Mouse (Mus musculus) forebrain, embryonic 12.5 days (tissue): ENCODE data around the gene Bbox1. TPM values are rescaled to one million over a fixed set of nuclear protein-coding genes. Genes with fewer than 3 reads are reported as not detected.

Experiments used
- ATAC-seq: fragments of 200-750 bp; cut with Nextera tagmentation; 2 replicates; pipeline ENCODE4 v1.8.0; 2017; ENCODE audit warnings: moderate TSS enrichment; ENCODE audit not compliant: low FRiP score
- H3K27ac ChIP-seq: fragments of 300-500 bp; sonication (generic); 2 replicates; pipeline ENCODE4 v1.5.1; 2016; ENCODE audit warnings: mild to moderate bottlenecking
- H3K27me3 ChIP-seq: fragments of 300-500 bp; sonication (generic); 2 replicates; pipeline ENCODE4 v1.6.1; 2016; ENCODE audit warnings: mild to moderate bottlenecking
- H3K36me3 ChIP-seq: fragments of 300-500 bp; sonication (generic); replicated peaks from 2 replicates; pipeline ENCODE4 v1.6.1; 2016; ENCODE audit warnings: mild to moderate bottlenecking
- H3K4me1 ChIP-seq: fragments of 300-500 bp; sonication (generic); 2 replicates; pipeline ENCODE4 v1.6.1; 2016
- H3K4me2 ChIP-seq: fragments of 300-500 bp; sonication (generic); 2 replicates; pipeline ENCODE4 v1.6.1; 2016; ENCODE audit warnings: mild to moderate bottlenecking, moderate library complexity
- H3K4me3 ChIP-seq: fragments of 300-500 bp; sonication (generic); replicated peaks from 2 replicates; pipeline ENCODE4 v1.5.1; 2016; ENCODE audit warnings: mild to moderate bottlenecking
- H3K9ac ChIP-seq: fragments of 300-500 bp; sonication (generic); 2 replicates; pipeline ENCODE4 v1.6.1; 2016; ENCODE audit warnings: mild to moderate bottlenecking
- H3K9me3 ChIP-seq: fragments of 300-500 bp; sonication (generic); 2 replicates; pipeline ENCODE4 v1.6.1; 2016
- WGBS: fragments of 180-500 bp; shearing (Covaris S2); methylation state at CpG from one replicate; pipeline ENCODE4 v1.1.7; 2016; 5-methylcytosine and 5-hydroxymethylcytosine counted together
- polyA plus RNA-seq: library from polyadenylated mRNA; unstranded; fragments of >200 nt; fragmentation: Nextera tagmentation; extraction: Ambion mirVana; gene quantifications from 2 replicates; pipeline ENCODE4 v1.2.1, GENCODE M21; 2016

Gene Bbox1
- polyA plus RNA-seq, 1 experiment from 2014 or later = not detected

GRCm38 (mm10) chr2:110313305-110313824, 995 bp downstream of the Bbox1 start:
- no peak overlapping the region for H3K4me2 ChIP-seq
- no peaks in the 10 kb centered on the region for H3K27me3 ChIP-seq
- no peak overlapping the region for H3K9ac ChIP-seq
- H3K36me3 ChIP-seq = no peaks in the 10 kb centered on the region
- H3K4me3 ChIP-seq = no peak overlapping the region
- H3K9me3 ChIP-seq = no peaks in the 10 kb centered on the region
- H3K27ac ChIP-seq = no peak overlapping the region
- WGBS = 60% methylated on average over 2 of the region's 2 CpGs
- no peaks in the 10 kb centered on the region for H3K4me1 ChIP-seq
- no peak for ATAC-seq

DNA sequence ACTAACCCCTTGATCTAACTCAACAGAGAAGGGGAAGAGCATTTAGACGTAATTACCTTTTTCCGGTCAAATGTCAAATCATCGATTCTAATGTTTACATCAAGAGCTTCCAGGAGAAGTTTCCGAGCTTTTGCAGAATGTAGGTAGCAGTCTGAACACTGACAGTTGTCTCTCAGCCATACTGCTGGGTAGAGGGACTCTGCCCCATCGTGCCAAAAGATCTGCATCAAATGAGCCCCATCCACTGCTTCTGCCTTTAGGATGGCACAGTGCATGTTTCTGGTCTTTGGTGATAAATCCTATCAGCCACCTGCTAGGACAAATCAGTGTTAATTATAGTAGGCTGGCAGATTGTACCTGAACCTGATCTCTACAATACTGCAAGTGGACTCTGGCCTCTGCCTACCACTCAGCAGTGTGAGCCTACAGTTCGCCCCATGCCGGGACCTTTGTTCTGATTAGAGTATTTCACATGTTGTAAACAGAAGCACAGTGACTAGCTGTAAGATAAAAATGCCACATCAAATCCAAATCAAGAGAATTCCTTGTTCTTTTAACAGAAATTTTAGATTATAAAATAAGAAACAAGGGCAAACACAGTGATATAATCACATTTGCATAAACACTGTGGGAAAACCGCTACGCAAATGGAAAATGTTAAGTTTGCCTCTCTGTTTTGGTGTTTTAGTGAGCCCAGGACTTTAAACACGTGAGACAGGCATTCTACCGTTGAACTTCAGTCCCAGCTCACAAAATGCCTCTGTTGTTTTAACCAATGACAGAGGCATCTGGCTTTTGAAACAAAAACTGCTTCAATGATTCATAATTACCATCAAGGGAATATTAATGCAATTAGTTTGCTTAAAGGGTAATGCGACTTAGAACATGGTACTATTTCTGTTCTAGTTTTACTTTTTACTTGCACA, 8.7 kb downstream of the Bbox1 start:
- no peak overlapping the region for H3K27ac ChIP-seq
- H3K4me3 ChIP-seq = no peak overlapping the region
- H3K4me1 ChIP-seq = no peaks in the 10 kb centered on the region
- H3K27me3 ChIP-seq = no peaks in the 10 kb centered on the region
- 84% methylated on average over 12 of the region's 12 CpGs for WGBS
- H3K36me3 ChIP-seq = no peaks in the 10 kb centered on the region
- H3K9ac ChIP-seq = no peak overlapping the region
- ATAC-seq = no peak
- no peak overlapping the region for H3K4me2 ChIP-seq
- no peaks in the 10 kb centered on the region for H3K9me3 ChIP-seq

DNA sequence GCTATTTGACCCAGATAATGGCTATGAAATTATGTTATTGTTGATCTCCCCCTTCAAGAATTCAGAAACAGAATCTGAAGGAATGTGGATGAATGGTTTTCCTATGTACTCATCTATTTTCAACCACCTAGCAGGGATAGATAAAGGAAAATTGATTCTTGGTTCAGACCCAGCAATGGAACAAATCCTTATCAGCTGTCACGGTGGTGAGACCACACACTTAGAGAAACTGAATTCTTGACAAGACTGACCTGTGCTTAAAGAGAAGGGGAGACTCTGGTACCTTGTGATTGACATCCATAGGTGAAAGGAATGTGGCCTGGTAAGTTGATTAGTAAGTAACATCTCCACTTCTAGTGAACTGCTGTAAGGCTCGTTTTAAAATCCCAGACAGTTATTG, 12.1 kb downstream of the Bbox1 start:
- Histone ChIP-seq H3K4me2 (no peak overlapping the region), H3K36me3 (no peaks in the 10 kb centered on the region), H3K4me1 (no peaks in the 10 kb centered on the region), H3K27ac (no peak overlapping the region), H3K27me3 (no peaks in the 10 kb centered on the region), H3K9ac (no peak overlapping the region), H3K9me3 (no peaks in the 10 kb centered on the region), H3K4me3 (no peak overlapping the region)
- no peak for ATAC-seq
- 77% methylated on average over 2 of the region's 2 CpGs for WGBS

GRCm38 (mm10) chr2:110301314-110301713, 13.0 kb downstream of the Bbox1 start:
- no peak overlapping the region for H3K4me3 ChIP-seq
- no peak overlapping the region for H3K27ac ChIP-seq
- WGBS = 89% methylated on average over 3 of the region's 3 CpGs
- no peaks in the 10 kb centered on the region for H3K4me1 ChIP-seq
- H3K36me3 ChIP-seq = no peaks in the 10 kb centered on the region
- no peak for ATAC-seq
- no peak overlapping the region for H3K4me2 ChIP-seq
- H3K27me3 ChIP-seq = no peaks in the 10 kb centered on the region
- H3K9ac ChIP-seq = no peak overlapping the region
- no peaks in the 10 kb centered on the region for H3K9me3 ChIP-seq

DNA sequence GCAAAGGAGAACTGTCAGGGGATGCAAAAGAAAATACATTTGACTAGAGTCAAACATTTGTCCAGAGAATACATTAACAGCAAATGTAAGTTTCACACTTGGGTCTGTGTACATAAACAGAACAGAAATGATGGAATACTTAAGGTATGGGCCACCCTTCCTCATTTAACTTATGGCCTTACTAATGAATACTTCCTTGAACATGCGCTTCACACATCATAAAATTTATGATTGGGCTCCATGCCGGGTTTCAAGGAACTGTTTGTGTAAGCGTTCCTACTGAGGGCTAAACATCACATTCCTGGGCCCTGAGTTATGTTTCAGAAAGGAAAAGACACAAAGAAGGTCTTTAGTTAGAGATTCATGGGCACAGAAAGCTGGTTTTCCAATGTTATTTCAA, 19.4 kb downstream of the Bbox1 start:
- H3K36me3 ChIP-seq = no peaks in the 10 kb centered on the region
- 86% methylated on average over 3 of the region's 3 CpGs for WGBS
- ATAC-seq = no peak
- H3K4me1 ChIP-seq = no peaks in the 10 kb centered on the region
- no peaks in the 10 kb centered on the region for H3K9me3 ChIP-seq
- no peak overlapping the region for H3K9ac ChIP-seq
- H3K4me2 ChIP-seq = no peak overlapping the region
- no peak overlapping the region for H3K27ac ChIP-seq
- H3K27me3 ChIP-seq = no peaks in the 10 kb centered on the region
- H3K4me3 ChIP-seq = no peak overlapping the region

GRCm38 (mm10) chr2:110287959-110288358, 26.4 kb downstream of the Bbox1 start:
- H3K4me1 ChIP-seq = no peaks in the 10 kb centered on the region
- no peak overlapping the region for H3K4me2 ChIP-seq
- no peaks in the 10 kb centered on the region for H3K36me3 ChIP-seq
- no peaks in the 10 kb centered on the region for H3K27me3 ChIP-seq
- no peak for ATAC-seq
- no peak overlapping the region for H3K27ac ChIP-seq
- no peak overlapping the region for H3K9ac ChIP-seq
- no peak overlapping the region for H3K4me3 ChIP-seq
- H3K9me3 ChIP-seq = no peaks in the 10 kb centered on the region
- 84% methylated on average over 1 of the region's 1 CpGs for WGBS

DNA sequence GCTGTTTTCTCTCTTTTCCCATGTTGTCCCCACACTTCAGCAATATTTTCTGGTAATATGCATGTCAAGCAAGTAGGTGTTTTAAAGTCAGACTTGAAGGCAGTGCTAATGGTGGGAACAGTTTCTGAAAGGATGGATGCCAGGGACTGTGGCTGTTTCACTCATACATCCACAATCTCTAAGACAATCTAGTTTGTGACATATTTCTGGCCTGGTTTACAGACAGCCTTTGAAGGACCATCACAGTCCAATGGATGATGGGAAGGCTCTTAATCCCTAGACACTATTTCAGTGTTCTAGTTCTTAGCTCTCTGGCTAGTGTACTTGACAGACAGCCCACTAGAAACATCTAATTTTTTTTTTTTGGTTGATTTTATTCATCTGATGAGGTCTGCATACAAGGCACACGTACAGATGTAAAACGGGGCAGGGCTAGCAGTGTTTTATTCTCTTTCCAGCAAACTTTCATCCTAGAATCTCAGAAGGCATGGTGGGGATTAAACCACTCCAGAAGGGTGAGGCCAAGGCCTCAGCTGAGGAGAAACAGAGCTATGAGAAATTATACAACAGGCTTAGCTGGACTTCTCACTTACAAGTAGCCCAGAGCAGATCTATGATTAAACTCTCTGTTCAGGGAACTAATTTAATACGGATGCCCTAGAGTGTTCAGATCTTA, 28.4 kb downstream of the Bbox1 start:
- H3K9ac ChIP-seq = no peak overlapping the region
- H3K4me2 ChIP-seq = no peak overlapping the region
- H3K27ac ChIP-seq = no peak overlapping the region
- no peaks in the 10 kb centered on the region for H3K27me3 ChIP-seq
- no peak for ATAC-seq
- H3K36me3 ChIP-seq = no peaks in the 10 kb centered on the region
- 88% methylated on average over 3 of the region's 3 CpGs for WGBS
- no peaks in the 10 kb centered on the region for H3K9me3 ChIP-seq
- no peak overlapping the region for H3K4me3 ChIP-seq
- no peaks in the 10 kb centered on the region for H3K4me1 ChIP-seq

DNA sequence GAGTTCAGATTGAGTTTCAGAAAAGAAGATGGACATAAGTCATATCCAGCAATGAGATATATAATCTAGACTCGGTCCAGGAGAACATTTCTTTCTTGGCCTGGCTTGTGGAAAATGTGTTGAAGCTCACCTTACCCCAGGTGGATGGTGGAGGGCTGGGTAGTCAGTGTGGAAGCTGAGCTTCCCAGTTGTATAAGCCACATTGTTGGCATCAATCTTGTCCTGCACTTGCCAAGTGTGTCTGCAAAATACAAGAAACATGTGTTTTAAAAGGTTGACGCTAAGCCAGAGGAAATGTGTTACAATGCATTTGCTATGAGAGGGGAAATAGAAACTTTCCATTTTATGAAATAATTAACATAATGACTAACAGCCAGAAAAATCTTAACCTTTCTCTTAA, 38.9 kb downstream of the Bbox1 start:
- H3K9me3 ChIP-seq = no peaks in the 10 kb centered on the region
- no peak overlapping the region for H3K4me2 ChIP-seq
- no peaks in the 10 kb centered on the region for H3K4me1 ChIP-seq
- H3K4me3 ChIP-seq = no peak overlapping the region
- ATAC-seq = no peak
- WGBS = 86% methylated on average over 2 of the region's 2 CpGs
- H3K27ac ChIP-seq = no peak overlapping the region
- no peaks in the 10 kb centered on the region for H3K27me3 ChIP-seq
- no peaks in the 10 kb centered on the region for H3K36me3 ChIP-seq
- H3K9ac ChIP-seq = no peak overlapping the region

DNA sequence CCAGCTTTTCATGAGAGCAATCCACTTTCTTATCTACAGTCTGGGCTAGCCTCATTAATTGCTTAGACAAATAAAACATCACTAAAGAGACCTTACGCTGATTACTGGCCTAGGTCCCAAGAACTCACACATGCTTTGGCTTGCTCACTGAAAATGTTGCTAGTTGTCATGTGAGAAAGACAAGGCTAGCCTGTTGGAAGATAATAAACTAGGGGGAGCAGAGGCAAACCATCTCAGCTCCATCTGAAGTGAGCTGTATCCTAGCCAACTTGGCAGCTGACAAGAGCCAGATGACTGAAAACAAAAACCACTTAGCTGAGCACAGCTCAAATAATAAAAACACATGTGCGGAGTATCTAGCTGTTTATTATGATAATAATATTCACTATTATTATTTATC, 40.2 kb downstream of the Bbox1 start:
- H3K27ac ChIP-seq = no peak overlapping the region
- no peaks in the 10 kb centered on the region for H3K27me3 ChIP-seq
- H3K4me2 ChIP-seq = no peak overlapping the region
- H3K4me3 ChIP-seq = no peak overlapping the region
- no peak overlapping the region for H3K9ac ChIP-seq
- no peak for ATAC-seq
- WGBS = 89% methylated on average over 2 of the region's 2 CpGs
- H3K9me3 ChIP-seq = no peaks in the 10 kb centered on the region
- H3K36me3 ChIP-seq = no peaks in the 10 kb centered on the region
- H3K4me1 ChIP-seq = no peaks in the 10 kb centered on the region

GRCm38 (mm10) chr2:110269281-110269680, 45.1 kb downstream of the Bbox1 start:
- H3K9ac ChIP-seq = no peak overlapping the region
- H3K4me3 ChIP-seq = no peak overlapping the region
- H3K4me1 ChIP-seq = no peaks in the 10 kb centered on the region
- no peak overlapping the region for H3K27ac ChIP-seq
- 82% methylated on average over 3 of the region's 3 CpGs for WGBS
- H3K9me3 ChIP-seq = no peaks in the 10 kb centered on the region
- H3K27me3 ChIP-seq = no peaks in the 10 kb centered on the region
- no peak overlapping the region for H3K4me2 ChIP-seq
- no peaks in the 10 kb centered on the region for H3K36me3 ChIP-seq
- ATAC-seq = no peak

DNA sequence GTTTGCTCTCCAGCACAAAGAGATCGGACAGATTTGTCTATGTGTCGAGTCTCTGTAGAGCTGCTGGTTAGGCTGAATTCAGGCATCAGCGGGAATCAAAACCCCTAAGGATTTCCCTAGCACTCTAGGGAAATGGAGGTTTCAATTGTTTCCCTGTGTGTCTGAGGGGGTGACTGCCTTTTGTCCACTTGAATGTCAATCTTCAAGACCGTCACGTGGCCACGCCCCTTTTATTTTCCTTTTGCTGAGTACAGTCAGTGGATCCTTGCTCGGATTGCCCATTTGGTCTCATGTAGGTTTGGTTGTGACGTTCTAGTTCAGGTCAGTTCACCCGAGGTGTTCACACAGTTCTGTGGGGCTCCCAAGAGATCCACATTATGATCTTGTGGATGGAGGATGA, 82.1 kb downstream of the Bbox1 start:
- no peak overlapping the region for H3K4me3 ChIP-seq
- no peak for ATAC-seq
- H3K27ac ChIP-seq = no peak overlapping the region
- no peaks in the 10 kb centered on the region for H3K27me3 ChIP-seq
- H3K36me3 ChIP-seq = no peaks in the 10 kb centered on the region
- H3K9ac ChIP-seq = no peak overlapping the region
- peaks cover 4% of the 10 kb centered on the region; the same call in 1 of the 2 replicates for H3K4me1 ChIP-seq
- H3K9me3 ChIP-seq = no peaks in the 10 kb centered on the region
- no peak overlapping the region for H3K4me2 ChIP-seq
- 78% methylated on average over 9 of the region's 9 CpGs for WGBS

DNA sequence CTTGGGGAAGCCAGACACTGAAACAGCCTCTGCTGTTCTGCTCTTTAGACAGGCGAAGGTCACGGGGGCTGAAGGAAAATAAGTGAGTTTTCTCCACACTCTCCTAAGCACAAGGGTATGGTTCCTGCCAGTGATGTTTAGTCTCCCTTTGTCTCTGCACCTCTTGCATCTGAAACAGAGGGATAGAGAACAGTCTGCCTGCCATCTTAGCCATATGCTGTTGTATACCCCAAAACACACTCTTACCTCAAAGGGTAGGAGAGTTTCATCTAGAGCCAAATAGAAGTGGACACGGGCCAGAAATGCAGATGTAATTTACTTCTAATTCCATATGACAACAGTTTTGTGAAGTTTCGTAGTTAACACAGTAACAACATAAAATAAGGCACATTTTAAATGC, 83.6 kb downstream of the Bbox1 start:
- no peaks in the 10 kb centered on the region for H3K9me3 ChIP-seq
- no peak overlapping the region for H3K9ac ChIP-seq
- H3K4me1 ChIP-seq = peaks cover 4% of the 10 kb centered on the region; the same call in 1 of the 2 replicates
- no peaks in the 10 kb centered on the region for H3K27me3 ChIP-seq
- H3K27ac ChIP-seq = no peak overlapping the region
- no peaks in the 10 kb centered on the region for H3K36me3 ChIP-seq
- H3K4me3 ChIP-seq = no peak overlapping the region
- 83% methylated on average over 4 of the region's 4 CpGs for WGBS
- no peak for ATAC-seq
- no peak overlapping the region for H3K4me2 ChIP-seq
